Mouse (Mus musculus) adrenal gland, postnatal 36 days (tissue): ENCODE results near the gene Get4. TPM values are rescaled to one million over a fixed set of nuclear protein-coding genes. Genes with fewer than 3 reads are reported as not detected.

ENCODE experiments used
- DNase-seq, 2 experiments: peaks; one replicate each; pipeline ENCODE4 v3.0.0; 2021; ENCODE audit warnings: mixed read lengths in 1 of 2
- total RNA-seq, 2 experiments: library from RNA; stranded (reverse); gene quantifications; 2 replicates each; pipeline ENCODE4 v1.2.3; 2021

Gene Get4
- total RNA-seq, 2 experiments from 2014 or later: 80.1 to 97.0 TPM

DNA sequence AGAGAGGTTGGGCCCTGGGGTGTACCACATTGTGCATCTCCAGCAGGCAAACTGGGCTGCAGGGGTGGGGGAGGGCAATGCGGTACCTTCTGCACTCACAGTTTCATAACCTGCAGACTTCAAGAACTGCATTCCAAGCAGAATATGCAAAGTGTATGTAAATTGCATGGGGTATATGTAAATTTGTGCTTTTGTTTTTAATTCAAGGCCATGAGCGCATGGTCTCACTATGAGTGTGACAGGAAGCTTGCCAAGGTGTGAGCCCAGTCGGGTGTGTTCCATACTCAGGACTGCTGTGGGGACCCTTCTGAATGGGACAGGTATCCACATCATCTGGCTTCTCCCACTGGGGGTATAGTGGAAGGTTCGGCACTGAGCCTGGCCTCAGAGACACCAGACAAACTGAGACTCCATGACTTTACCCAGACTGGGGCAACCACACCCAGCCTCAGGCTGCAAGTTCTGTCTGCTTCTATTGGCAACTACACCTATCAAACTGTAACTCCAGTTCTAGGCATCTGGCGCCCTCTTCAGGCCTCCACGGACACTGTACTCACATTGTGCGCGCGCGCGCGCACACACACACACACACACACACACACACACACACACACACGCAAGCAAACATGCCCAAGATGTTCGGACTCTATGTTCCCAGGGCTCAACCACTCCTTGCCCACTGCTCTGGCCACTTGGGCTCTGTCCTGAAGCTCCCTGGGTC, 31.5 kb downstream of the Get4 start:
- DNase-seq: no peak

DNA sequence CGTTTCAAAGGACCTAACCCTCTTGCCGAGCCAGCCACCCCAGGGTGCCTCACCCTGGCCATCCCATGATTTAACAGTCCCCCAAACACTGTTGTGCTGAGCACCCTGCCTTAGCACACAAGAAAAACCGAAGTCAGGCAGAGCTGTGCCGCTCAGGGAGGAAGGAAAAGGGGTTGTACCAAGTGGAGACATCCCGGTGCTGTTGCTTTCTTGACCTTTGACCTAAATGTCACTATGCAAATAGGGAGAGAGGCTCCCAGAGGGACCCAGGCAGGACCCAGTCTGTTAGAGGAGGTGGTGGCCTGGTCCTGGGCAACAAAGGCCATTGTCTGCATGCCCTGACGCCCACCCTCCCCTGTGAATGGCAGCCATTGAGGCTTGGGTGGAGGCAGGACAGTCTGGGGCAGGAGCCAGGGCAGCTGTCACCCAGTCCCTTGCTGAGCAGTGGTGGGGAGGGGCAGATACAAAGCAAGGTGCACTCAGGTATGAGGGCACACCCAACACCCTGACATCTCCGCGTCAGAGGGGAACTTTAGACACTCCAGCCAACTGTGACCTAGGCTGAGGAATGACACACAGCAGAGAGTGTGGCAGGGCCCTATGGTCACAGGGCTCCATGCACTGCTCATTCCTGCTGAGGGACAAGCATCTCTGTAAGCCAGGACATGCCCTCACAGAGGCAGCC, 33.4 kb downstream of the Get4 start:
- no peak for DNase-seq

DNA sequence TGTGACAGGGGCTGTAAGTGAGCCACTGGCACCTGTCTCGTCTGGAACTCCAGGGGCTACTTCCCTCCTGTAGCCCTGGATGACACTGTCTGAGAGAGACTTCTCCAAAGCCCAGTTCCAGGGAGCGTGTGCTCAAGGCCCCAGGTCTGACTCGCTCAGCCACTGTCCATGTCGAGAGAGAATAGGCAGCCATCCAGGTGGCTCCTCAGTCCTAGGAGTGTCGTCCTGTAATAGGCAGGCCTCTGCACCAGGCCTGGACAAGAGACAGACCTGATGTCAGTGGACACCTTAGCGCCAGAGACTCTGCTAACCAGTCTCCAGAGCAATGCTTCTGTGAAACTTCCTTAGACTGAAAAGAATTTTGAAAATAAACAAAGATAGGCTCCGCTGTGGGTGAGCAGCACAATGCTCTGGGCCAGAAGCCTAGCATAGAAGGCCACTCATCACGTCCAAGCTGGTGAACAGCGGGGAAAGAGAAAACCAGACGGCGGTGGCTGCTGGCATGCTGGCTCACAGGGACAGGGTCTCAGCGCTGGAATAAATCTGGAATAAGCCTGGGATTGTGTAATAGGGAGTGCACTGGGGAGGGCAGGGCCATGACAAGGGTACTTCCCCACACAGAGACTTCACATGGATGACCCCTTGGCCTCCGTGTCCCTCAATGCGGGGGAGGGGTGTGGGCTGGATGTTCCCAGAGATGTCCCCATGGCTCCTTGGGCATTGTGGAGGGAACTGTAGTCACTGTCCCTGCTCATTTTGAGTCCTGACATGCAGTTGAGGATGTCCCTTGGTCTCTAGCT, 34.2 kb downstream of the Get4 start:
- no peak for DNase-seq

DNA sequence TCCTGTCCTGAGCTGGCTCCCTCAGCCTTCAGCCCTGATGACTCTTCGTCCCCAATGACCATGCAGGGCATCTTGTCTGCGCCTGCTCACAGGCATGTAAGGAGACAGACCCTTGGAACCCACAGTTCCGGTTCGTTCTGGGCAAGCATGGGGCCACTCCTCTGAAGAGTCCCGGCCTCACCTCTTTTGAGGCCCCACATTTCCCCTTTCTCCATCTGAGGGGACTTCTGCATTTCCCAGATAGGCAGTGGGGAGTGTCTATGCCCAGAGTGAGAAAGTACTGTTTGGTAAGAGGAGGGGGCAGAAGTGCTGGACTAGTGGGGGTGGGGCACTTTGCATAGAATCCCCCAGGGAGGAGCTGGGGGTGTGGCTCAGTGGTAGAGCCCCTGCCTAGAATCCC, 35.0 kb downstream of the Get4 start:
- DNase-seq: no peak

DNA sequence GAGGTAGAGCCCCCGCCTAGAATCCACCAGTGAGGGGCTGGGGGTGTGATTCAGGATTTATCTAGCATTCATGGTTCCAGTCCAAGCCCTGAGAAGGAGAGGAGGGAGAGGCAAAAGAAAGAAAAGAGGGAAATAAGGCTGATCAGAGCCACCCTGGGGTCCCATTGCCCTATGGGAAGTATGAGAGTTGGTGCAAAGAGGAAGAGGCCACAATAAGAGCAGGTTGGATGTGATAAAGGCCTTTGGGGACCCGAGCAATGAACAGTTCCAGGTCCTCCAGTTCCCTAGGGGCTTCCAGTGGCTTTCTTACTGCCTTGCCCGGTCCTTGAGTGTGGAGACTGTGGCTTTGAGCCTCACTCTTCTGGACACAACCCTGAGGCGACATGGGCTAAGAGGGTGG, 35.7 kb downstream of the Get4 start:
- no peak for DNase-seq

DNA sequence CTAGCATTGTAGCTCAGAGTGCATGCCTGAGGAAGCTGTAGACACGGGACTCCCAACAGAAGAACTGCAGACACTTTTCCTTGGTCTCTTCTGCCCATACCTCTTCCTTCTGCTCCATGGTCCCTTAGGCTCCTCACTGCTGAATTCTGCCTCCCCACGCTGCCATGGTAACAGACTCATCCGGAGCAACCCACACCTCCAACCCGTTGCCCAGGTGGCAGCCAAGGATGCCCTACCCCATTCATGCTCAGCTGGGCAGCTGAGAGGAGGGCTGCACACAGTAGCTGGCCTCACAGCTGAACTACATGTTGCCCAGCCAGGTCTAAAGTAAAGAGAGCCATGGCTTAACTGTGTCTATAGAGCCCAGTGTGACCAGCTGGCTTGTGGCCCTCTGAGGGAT, 36.5 kb downstream of the Get4 start:
- DNase-seq: no peak

DNA sequence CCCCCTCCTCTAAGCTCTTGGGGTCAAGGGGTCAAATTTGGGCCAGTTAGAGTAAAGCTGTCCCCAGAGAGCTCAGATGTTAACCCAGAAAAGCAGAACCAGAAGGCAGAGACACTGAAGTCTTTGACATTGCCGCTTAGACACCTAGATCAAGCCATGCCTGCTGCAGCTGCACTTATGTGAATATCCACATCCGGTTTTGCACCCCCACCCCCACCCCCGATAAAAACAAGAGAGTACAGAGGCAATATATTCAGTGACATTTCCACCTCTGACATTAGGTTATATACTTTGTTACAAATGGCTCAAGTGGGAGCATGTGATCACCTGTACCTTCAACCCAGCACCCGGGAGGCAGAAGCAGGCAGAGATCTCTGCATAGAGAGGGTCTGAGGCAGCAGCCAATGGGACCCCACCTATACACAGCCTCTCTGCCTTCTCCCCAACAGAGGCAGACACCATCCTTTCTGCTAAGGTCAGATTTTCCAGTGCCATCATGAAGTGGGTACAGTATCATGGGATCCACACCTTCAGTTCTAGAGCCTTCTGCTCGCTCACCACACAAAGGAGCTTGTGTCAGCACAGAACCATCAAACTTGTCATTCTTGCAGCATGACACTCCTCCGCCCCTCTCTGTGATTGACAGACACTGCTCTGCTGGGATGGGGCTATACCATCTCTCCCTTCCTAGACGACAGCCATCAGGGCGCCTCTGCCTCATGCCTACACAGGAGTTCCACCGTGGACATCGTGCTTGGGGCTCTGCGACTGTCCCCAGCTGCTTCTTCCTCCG, 38.5 kb downstream of the Get4 start:
- DNase-seq: no peak

DNA sequence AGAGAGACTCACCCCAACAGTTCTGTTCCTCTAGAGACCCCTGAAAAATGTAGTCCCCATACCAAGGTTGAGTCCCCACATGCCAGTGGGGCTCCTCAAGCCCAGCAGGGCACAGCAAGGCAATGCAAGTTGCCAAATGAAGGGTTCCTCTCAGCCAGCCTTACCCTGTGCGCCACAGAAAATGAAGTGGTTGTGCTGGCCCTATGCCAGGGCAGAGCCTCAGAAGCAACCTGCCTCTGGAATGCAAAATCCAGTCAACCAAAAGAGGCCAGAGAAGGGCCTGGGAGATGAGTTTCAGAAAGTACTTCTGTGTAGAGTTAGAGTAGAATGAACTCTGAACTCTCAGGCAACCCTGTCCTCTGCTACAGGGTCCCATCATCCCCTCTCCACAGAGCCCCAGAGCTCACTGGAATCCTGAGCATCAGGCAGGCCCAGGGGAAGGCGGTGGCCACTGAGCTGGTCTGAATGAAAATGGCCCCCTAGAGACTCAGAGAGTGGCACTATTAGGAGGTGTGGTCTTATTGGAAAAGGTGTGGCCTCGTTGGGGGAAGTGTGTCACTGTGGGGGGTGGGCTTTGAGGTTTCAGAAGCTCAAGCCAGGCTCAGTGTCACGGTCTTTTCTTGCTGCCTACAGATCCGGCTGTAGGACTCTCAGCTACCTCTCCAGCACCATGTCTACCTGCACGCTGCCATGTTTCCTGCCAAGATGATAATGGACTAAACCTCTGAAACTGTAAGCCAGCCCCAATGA, 39.9 kb downstream of the Get4 start:
- no peak for DNase-seq

DNA sequence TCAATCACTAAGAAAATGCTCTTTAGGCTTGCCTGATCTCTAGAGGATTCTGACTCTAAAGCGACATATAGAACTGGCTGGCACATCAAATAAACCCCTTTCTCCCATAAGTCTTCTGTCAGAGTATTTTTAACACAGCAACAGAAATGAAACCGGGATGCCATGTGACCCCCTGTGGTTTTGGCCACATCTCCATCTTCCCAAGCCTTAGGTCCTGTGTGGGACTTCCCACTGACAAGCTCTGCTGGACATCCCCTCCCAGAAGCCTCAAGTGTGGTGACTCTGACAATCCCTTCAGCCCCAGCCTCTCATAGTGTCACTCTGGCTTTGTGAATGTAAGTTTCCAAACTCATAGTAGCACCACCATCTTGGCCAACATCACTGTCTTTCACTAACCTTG, 42.0 kb downstream of the Get4 start:
- DNase-seq: no peak

DNA sequence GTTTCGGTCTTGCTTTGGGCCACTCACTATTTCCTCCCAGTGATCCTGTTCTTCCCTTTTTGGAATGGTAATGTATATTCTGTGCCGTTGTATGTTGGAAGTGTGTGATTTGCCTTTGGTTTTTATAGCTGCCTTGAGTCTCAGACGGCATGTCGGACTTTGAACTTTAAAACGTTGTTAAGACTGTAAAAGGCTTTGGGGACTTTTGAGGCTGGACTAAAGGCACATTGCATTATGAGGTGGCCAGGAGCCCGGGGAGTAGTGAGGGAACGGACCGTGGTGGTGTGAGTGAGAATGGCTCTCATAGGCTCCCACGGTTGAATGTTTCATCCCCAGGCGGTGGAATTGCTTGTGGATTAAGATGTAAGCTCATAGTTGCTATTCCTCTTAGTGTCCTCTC, 45.0 kb downstream of the Get4 start:
- no peak for DNase-seq

DNA sequence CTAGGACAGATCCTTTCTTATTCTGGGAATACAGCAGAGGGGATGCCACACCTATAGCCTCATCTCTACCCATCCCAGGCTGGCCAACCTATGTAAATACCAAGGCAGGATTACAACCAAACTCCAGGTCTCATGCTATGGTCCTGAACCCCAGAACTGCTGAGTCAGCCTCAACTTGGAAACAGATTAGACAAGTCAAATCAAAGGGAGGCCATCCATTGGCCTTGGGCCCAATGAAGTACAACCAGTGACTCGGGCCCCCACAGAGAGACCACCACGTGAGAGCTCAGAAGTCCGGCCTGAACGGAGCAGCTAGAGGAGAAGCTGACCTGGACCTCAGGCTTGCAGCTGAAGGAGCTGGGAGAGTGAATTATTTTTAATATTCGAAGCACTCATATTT, 45.6 kb downstream of the Get4 start:
- no peak for DNase-seq

DNA sequence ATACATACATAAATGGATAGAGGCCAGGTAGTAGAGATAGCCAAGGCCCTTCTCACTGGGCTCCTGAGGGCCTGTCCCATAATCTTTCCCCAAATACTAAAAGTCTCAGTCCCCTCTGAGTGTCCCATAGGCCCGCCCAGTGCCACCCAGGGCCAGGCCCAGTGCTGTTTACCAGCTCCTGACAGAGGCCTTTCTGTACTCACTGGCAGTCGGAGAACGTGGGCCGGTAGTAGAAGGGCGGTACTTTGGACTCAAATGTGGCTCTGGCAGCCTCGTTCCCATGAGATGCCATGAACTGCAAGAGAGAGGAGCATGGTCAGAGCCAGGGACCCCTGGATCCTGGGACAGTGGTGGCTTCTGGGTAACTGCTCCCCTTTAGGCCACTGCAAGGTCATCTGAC, 50.0 kb downstream of the Get4 start:
- DNase-seq: no peak

DNA sequence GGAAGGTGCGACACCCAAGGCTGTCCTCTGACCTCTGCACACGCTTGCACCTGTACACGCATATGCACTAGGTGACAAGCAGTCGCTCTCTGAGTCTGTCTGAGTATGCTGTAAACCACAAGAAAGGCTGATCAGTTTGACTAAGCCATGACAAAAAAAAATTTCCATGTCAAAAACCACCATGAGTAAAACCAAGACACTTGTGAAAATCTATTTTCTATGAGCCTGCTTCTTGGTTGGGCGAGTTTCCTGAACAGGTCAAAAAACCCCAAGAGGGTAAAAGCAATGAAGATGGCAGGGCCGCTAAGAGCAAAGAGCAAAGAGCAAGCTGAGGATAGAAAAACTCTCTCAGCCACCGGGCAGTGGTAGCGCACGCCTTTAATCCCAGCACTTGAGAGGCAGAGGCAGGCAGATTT, 51.5 kb downstream of the Get4 start:
- DNase-seq: no peak

DNA sequence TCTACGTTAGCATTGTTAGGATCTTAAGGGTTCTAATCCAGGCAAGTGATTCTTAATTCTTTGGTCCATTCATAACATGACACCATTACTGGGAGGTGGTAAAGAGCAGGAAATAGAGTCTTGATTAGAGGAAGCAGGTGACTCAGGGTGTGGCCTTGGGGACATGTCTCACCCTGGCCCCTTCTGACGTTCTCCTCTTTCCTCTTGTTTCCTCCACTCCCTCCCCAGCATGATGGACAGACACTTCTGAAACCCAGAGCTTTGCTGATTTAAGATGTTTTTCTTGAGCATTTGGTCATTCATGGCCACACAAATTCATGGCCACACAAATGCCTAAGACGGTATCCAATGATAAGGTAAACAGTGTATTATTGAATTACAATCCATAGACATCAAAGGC, 57.8 kb downstream of the Get4 start:
- no peak for DNase-seq

DNA sequence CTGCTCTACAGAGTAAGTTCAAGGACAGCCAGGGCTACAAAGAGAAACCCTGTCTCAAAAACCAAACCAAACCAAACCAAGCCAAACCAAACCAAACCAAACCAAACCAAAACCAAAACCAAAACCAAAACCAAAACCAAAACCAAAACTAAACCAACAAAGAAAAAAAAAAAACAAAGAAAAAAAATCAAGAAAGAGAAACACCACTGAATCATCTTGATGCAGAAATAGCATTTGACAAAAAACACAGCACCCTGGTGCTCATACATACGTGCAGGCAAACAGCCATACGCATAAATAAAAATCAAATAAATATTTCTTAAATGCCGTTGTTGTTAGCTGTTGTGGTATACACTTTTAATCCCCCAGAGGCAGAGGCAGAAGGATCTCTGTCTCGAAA, 58.4 kb downstream of the Get4 start:
- no peak for DNase-seq

DNA sequence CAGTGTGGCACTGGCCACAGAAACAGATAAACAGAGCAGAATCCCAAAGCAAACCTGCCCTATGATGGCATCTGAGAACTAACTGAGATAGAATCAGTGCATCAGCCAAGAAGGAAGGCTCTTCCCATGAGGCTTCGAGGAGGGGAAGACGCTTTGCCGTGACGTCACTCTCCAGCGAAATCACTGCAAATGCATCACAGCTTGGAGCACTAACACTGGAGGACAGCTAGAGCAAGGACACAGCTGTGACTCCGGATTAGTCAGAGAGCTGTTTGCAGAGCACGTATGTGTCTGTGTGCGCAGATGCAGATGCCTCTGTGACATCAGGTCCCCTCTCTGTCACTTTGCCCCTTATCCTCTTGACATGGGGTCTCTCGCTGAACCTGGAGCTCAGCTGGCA, 59.7 kb downstream of the Get4 start:
- peak; percentile 46 to 70 for DNase-seq

DNA sequence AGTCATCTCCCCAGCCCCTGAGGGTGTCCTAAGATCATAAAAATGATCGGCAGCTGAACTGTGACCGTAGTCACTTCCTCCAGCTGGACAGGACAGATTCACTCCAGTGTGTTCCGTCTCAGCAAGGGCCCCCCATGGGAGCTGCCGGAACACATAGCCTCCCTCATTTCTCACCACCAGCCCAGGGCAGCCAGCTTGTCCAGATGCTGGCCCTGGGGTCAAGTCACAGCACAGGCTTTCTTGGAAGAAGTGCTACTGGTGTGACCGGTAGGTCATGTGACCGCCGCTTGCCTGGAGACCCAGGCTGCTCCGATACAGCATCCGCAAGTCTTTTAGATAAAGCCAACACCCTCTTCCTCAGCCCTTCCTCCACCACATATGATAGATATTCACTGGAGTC, 61.4 kb downstream of the Get4 start:
- DNase-seq: no peak

DNA sequence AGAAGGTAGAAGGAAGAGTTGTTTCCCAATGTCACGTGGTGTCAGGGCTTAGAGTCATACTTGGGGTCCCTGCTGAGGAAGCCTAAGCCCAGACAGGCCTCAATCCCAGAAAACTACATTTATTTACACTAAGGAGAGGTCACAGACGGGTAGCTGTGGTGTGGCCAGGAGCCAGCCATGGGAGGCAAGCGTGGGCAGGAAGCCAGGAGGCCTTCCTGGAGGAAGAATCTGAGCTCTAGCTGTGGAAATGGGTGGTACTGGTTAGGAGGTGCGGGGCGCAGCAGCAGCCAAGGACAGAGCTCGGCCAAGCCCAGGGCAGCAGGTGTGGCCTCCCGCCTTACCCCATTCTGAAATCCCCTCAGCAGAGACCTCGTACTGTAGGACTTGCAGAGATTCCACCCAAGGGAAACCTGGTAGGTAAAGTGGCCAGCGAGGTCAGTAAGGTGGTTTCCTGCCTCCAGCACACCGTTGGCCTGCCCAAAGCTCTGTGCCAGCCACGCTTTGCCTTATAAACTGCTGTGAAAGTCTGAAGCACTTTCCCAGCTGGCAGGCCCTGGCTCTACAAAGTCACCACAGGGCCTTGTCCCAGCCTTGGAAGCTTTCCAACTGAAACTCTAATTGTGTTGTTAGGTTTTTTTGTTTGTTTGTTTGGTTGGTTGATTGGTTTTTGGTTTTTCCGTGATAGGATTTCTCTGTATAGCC, 63.0 kb downstream of the Get4 start:
- no peak for DNase-seq

DNA sequence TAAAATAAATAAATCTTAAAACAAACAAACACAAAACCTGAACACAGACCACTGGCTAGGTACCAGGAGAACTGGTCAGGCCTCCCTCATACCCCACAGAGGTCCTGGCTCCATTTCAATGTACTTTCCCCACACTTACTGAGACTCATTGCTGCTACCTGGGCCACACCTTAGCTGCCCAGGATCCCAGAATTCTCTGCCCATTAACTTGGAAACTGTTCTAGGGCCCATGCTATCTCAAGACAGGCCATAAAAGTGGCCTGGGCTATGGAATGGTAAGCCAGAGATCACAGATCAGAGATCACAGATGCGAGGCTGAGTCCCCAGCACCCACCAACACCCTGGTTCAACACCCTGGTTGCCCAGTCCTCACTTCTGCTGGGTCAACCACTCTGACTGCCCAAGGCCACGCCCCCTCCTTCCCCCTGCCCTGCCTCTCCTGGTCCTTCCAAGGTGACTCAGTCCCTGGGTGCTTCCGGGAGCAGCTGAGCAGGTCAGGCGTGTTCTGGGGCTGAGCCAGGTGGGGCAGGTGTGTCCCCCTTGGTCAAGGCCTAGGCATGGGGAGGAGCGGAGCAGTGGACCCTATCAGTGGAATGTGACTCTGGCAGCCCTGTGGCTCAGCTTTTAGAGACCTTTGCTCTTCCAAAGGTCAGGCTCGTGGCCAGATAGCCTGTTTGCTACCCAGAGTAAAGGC, 65.0 kb downstream of the Get4 start:
- no peak for DNase-seq

DNA sequence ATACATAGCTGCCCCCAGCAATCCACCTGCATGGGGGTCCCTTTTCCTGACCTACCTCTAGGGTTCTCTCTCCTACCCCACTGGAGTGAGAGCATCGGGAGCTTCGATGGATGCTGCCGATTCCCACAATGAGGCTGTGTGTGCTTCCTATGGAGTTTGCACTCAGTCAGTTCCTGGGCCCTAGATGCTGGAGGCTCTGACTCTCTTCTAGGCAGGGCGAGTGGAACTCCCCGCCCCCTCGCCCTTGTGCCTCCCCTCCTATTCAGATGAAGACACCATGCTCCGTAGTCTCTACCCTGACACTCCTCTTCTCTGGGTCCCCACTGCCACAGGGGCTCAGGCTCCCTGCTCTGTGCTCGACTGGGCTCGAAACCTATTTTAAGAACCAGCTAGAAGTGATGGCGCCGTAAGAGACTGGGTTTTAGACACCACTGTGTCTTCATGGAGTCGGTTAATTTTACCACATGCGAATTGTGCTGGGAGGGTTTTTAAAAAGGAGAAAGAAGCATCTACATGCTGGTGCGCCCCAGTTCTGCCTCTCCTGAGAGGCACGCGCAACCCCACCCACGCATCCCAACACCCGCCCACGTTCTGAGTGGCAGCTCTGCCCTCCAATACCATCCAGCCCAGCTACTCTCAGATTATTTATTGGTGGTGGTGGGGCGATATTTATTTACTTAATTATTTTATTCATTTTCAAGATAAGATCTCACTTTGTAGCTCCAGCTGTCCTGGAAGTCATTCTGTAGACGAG, 65.8 kb downstream of the Get4 start:
- DNase-seq: no peak
